Mouse (Mus musculus): ENCODE data around the gene Usp1.
"Not testable (repeated sequence)": the region's sequence is repeated elsewhere in the genome, so short reads cannot be mapped to it uniquely, and the experiment has no call there.

Gene Usp1

GRCm38 (mm10) chr4:98923568-98924070, at the start of gene Usp1:
TSS of gene Usp1 (plus strand) at chr4:98923810.
- peak; percentile 87 to 88 for DNase-seq (ENCODE audit: low spot score in 2 of 2)

DNA sequence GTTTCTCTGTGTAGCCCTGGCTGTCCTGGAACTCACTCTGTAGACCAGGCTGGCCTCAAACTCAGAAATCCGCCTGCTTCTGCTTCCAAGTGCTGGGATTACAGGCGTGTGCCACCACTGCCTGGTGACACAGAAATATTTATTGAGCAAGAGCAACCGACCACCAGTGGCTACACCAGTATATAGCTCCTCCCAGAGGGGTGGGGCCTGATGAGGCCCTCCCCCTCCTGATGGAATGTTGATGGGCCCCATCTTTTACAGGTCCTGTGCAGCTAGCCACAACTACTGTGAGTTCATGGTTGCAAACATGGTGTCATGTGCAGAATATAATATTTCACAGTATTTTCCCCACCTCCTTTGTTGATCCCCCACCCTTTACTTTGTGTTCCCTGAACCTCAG, 40.9 kb upstream of the Usp1 start:
- DNase-seq (ENCODE audit: low spot score in 2 of 2) = no peak

GRCm38 (mm10) chr4:98886377-98886776, 37.2 kb upstream of the Usp1 start:
- DNase-seq (ENCODE audit: low spot score in 2 of 2) = no peak

- no peak for DNase-seq (ENCODE audit: low spot score in 2 of 2)
Observed at GRCm38 (mm10) chr4:98887148-98887547, 36.5 kb upstream of the Usp1 start.

DNA sequence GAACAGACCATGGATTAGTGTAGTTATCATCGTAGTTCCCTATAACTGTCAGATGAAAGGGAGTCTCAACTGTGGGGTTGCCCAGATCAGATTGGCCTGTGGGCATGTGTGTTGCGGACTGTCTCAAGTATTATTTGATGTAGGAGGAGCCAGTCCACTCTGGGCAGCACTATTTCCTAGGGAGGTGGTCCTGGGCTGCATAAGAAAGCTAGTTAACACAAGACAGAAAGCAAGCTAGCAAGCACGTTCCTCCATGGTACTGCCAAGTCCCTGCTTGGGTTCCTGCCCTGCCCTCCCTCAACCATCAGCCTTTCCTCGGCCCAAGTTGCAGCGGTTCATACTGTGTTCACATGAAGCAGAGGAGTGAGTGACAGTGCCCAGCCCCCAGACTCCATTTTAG, 13.4 kb upstream of the Usp1 start:
- no peak for DNase-seq (ENCODE audit: low spot score in 2 of 2)

DNA sequence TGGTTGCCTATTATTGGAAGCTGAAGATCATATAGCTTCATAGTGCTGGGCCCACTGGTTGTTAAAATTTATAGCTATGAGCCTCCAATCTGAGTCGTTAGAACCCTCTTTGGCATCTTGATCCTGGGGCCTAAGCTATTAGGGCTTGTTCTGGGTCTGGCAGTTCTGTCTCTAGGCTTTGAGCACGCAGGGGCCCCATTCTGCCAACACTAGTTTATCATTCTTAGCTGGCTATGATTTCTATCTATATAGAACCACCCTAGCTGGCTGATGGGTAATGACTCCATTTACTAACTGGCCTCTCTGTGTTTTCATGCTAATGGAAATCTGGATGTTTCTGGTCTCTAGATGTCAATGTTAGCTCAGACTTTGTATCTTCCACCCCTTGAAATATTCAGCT, 5.9 kb upstream of the Usp1 start:
- DNase-seq (ENCODE audit: low spot score in 2 of 2) = no peak

DNA sequence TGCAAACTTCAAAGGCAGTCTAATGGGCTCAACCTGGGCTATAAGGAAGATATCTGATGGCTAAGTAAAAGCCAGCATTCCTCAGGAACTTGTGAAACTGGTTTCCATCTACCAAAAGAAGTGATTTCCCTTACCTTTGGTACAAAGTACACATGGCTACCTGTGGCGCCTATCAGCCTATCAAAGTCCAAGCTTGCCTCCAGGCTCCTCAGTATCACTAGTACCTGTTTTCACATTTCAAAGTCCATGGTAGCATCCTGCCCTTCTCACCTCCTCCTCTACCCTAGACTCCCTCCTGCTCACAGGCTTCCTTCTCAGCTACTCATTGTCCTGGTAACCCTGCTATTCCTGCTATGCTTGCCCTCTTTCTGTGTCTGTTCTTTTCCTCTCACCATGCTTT, 5.4 kb upstream of the Usp1 start:
- DNase-seq (ENCODE audit: low spot score in 2 of 2) = no peak

GRCm38 (mm10) chr4:98920896-98921295, 2.7 kb upstream of the Usp1 start:
- no peak for DNase-seq (ENCODE audit: low spot score in 2 of 2)

DNA sequence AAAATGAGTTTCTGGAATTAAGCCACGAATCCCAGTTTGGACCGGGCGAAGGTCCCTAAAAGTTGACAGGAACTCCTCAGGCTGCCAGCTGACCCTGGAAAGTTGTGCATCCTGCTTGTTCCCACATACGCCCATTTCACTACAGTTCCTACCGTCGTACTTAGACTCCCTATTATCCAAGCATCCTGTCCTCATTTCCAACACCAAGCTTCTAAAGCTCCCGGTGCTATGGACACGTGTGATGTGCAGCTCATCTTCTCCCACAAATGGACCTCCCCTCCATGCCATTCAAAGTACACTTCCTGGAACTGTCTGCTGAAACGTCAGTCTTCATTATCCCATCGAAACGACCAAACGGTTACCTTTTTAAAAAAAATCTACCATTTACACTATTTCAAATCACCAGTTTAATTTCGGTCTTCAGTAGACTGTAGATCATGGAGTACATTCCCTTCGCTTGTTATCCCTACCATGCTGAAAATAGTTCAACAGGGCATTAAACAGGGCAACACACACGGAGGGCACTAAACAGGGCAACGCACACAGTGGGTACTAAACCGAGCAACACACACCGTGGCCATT, 1.5 kb upstream of the Usp1 start:
- peak in 1 of 2 experiments; percentile 14 for DNase-seq (ENCODE audit: low spot score in 2 of 2)

- peak; percentile 80 to 94 for DNase-seq (ENCODE audit: low spot score in 2 of 2)
Observed at GRCm38 (mm10) chr4:98922643-98923567, 705 bp upstream of the Usp1 start.

GRCm38 (mm10) chr4:98924071-98924905, 678 bp downstream of the Usp1 start:
- DNase-seq (ENCODE audit: low spot score in 2 of 2) = peak; percentile 36 to 42

- no peak for DNase-seq (ENCODE audit: low spot score in 2 of 2)
Observed at GRCm38 (mm10) chr4:98924906-98925178, 1.2 kb downstream of the Usp1 start.

- peak in 1 of 2 experiments; percentile 24 for DNase-seq (ENCODE audit: low spot score in 2 of 2)
Observed at GRCm38 (mm10) chr4:98925250-98925781, 1.7 kb downstream of the Usp1 start.

DNA sequence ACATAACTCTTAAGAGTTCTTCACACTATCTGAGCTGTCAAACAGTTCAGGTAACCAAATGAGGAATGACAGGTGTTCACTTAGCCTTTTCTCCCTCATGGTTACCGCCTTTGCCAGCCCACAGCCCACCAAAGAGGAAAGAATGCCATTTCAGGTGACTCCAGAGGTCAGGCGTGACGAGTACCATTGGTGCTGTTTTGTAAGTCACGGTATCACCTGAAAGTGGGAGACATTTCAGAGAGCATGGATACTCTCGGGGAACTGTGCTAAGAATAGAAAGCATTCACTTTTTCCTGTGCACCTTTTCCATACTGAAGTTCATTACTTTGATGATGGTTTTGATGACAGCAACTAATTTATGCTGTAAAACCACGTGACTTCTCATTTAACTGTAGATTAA, 12.4 kb downstream of the Usp1 start:
- DNase-seq (ENCODE audit: low spot score in 2 of 2) = no peak

DNA sequence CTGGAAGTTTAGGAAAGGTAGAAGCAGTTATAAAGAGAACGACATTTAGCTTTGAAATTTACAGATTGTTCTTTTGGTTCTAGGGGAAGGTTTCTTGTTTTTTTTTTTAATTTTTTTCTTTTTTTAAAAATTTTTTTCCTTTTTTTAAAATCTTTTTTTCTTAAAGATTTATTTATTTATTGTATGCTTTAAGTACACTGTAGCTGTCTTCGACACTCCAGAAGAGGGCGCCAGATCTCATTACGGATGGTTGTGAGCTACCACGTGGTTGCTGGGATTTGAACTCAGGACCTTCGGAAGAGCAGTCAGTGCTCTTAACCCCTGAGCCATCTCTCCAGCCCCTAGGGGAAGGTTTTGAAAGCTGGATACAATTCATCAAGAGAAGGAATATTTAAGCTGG, 14.6 kb downstream of the Usp1 start:
- DNase-seq (ENCODE audit: low spot score in 2 of 2) = not testable (repeated sequence)

- no peak for DNase-seq (ENCODE audit: low spot score in 2 of 2)
Observed at GRCm38 (mm10) chr4:98950563-98950962, 27.0 kb downstream of the Usp1 start.

- DNase-seq (ENCODE audit: low spot score in 2 of 2) = no peak
Observed at GRCm38 (mm10) chr4:98955986-98956385, 32.4 kb downstream of the Usp1 start.

DNA sequence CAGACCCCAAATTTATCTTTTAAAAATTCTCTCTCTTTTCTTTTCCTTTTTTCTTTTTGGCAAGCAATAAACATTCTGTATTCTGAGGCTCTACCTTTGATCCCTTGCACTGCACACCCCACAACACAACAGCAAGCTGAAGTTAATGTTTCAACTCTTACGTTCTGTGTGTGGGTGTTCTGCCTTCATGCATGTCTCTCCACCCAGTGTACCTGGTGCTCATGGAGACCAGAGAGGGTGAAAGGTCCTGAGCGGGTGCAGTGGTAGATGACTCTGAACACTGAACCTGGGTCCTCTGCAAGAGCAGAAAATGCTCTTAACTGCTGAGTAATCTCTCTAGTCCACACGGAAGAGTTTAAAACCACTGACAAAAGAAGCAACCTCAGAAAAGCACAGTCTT, 36.6 kb downstream of the Usp1 start:
- DNase-seq (ENCODE audit: low spot score in 2 of 2) = no peak

DNA sequence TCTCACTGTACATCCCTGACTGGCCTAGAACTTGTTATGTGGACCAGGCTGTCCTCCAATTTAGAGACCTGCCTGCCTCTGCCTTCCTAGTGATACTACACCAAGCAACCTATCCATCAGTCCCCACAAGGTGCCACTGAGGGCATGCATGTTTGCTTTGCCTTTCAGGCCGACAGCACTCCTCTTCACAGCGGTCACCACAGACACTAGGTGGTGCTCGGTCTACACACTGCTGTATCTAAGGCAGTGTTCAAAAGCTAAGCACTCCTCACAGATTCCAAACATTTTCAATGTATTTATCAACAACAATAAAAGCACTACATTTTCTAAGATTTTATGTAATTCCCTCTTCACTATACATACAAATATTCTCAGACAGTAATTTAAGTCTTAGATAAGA, 46.3 kb downstream of the Usp1 start:
- no peak for DNase-seq (ENCODE audit: low spot score in 2 of 2)

- no peak for DNase-seq (ENCODE audit: low spot score in 2 of 2)
Observed at GRCm38 (mm10) chr4:98975741-98976140, 52.1 kb downstream of the Usp1 start.

DNA sequence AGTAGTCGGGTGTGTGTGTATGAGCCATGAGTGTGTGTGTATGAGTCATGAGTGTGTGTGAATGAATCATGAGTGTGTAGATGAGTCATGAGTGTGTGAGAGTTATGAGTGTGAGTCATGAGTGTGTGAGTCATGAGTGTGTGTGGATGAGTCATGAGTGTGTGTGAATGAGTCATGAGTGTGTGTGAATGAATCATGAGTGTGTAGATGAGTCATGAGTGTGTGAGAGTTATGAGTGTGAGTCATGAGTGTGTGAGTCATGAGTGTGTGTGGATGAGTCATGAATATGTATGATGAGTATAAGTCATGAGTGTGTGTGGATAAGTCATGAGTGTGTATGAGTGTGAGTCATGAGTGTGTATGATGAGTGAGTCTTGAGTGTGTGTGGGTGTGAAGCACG, 54.7 kb downstream of the Usp1 start:
- not testable (repeated sequence) for DNase-seq (ENCODE audit: low spot score in 2 of 2)

DNA sequence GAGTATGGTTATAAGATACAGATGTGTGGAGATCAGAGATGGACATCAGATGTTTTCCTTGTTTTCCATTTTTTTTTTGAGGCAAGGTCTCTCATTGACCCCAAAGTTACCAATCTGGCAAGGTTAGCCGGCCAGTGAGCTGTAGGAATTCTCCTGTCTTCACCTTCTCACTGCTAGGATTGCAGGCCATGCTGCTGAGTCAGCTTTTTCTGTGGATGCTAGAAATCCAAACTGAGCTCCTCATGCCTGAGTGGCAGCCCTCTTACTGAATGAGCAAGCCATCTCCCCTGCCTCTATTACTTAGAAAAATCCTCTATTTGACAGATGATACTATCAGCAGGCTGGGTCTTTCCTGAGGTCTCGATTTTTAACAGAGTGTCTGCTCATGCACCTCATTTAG, 55.1 kb downstream of the Usp1 start:
- no peak for DNase-seq (ENCODE audit: low spot score in 2 of 2)
